ENCODE assay signal across 24 mouse cellular contexts in the genomic region with DNA sequence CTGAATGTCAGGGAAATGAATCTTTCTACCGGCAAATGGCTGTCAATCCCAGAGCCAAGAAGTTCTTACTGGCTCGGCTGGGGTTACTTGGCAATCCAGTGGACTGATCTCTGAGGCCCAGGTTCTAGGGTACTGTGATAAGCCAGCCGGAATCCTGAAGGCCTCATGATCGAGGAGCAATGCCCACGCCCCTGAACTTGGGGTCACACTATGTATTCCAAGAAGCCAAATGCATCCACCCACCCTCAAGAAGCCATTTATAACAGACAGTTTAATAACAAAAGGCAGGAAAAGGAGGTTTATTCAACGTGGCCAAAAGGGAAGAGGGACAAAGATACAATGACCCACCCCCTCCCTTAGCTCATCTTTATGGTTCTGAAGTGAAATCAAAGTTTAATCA.
DNase-seq lines count a peak whose midpoint lies in the region; ATAC-seq and TF ChIP-seq lines count a peak whose summit lies in the region.
"Had no signal": no experiment of that assay in that cellular context is flagged by ENCODE, and none has a peak within 500 bp of the region (broad histone marks: within the 10 kb centered on the region; RNA-seq: fewer than 3 reads in every experiment).

No protein-coding gene starts in this region.

- TF ChIP-seq POLR2A in lung, adult 2 months (IDR thresholded peaks at IDR 0.05; ENCODE audit: borderline replicate concordance, extremely low read depth, low read depth, low read length) = no peak

- 37% methylated on average over 6 of the region's 6 CpGs for WGBS in lung, adult 2 months
- 42% methylated on average over 6 of the region's 6 CpGs for WGBS in lung, postnatal 0 days

- H3K36me3 ChIP-seq in lung, postnatal 0 days (ENCODE audit: insufficient read depth, low read length) = no peaks in the 10 kb centered on the region
- H3K36me3 ChIP-seq: embryonic facial prominence, embryonic 13.5 days; embryonic facial prominence, embryonic 15.5 days; forebrain, embryonic 10.5 days; forebrain, embryonic 12.5 days had no signal

- H3K4me3 ChIP-seq in lung, adult 2 months (replicated peaks; ENCODE audit: extremely low read depth, low read depth, low read length) = no peak overlapping the region
- H3K4me3 ChIP-seq in lung, postnatal 0 days (ENCODE audit: low read depth, low read length) = no peak overlapping the region
- H3K4me3 ChIP-seq: embryonic facial prominence, embryonic 13.5 days; embryonic facial prominence, embryonic 15.5 days; erythroblast, embryonic 14.5 days; forebrain, embryonic 10.5 days; forebrain, embryonic 12.5 days had no signal

- peak; percentile 17 for DNase-seq in lung, adult 2 months
- peak; percentile 42 for DNase-seq in lung, postnatal 0 days (ENCODE audit: low spot score)
- DNase-seq in lung, postnatal 14 days = peak; percentile 16
- peak; percentile 73 for DNase-seq in lung, postnatal 36 days
- no peak for DNase-seq in thymus, postnatal 4 days
- no peak for DNase-seq in thymus, postnatal 0 days (ENCODE audit: low spot score)
- DNase-seq in layer of hippocampus, adult 9-11 months = no peak
- DNase-seq in left cerebral cortex, postnatal 14 days (ENCODE audit: low spot score in 2 of 2) = no peak
- DNase-seq: adrenal gland, adult 2 months; adrenal gland, postnatal 10 days; adrenal gland, postnatal 25 days; cerebellum, adult 11 months; cerebellum, adult 18-20 months; cerebellum, adult 8-10 months; cerebellum, adult 9-11 months; cerebellum, postnatal 14 days; cerebellum, postnatal 36 days; embryo, embryonic 11 days had no signal

- TF ChIP-seq EP300 in lung, postnatal 0 days (IDR thresholded peaks at IDR 0.05) = peak; percentile 82

- H3K9ac ChIP-seq in lung, postnatal 0 days (replicated peaks; ENCODE audit: low read depth) = no peak overlapping the region
- H3K9ac ChIP-seq: embryonic facial prominence, embryonic 13.5 days; embryonic facial prominence, embryonic 15.5 days; forebrain, embryonic 12.5 days had no signal

- H3K27me3 ChIP-seq in lung, postnatal 0 days (replicated peaks; ENCODE audit: insufficient read depth, low read length) = no peaks in the 10 kb centered on the region
- H3K27me3 ChIP-seq: embryonic facial prominence, embryonic 13.5 days had no signal

- H3K9me3 ChIP-seq in lung, postnatal 0 days (ENCODE audit: low read length) = no peaks in the 10 kb centered on the region
- H3K9me3 ChIP-seq: embryonic facial prominence, embryonic 13.5 days; embryonic facial prominence, embryonic 15.5 days; forebrain, embryonic 12.5 days had no signal

- peak; percentile 82 for ATAC-seq in lung, postnatal 0 days
- ATAC-seq: forebrain, embryonic 14.5 days had no signal

- no peak for TF ChIP-seq CTCF in lung, adult 2 months (IDR thresholded peaks at IDR 0.05; ENCODE audit: insufficient read depth, low read length)
- TF ChIP-seq CTCF in lung, postnatal 0 days (IDR thresholded peaks at IDR 0.05) = no peak

- peaks cover 2% of the 10 kb centered on the region; the same call in 1 of the 2 replicates for H3K4me1 ChIP-seq in lung, adult 2 months (ENCODE audit: control insufficient read depth, insufficient read depth, low read length)
- H3K4me1 ChIP-seq in lung, postnatal 0 days (ENCODE audit: insufficient read depth, low read depth, low read length) = no peaks in the 10 kb centered on the region

- H3K4me2 ChIP-seq in lung, postnatal 0 days (replicated peaks; ENCODE audit: low read depth, low read length) = no peak overlapping the region
- H3K4me2 ChIP-seq: embryonic facial prominence, embryonic 13.5 days; embryonic facial prominence, embryonic 15.5 days; forebrain, embryonic 12.5 days had no signal

- intact Hi-C loops in left cerebral cortex, postnatal 14 days (cut with DNase I) = no loop called here

- no peak overlapping the region for H3K27ac ChIP-seq in lung, postnatal 0 days (ENCODE audit: low read length)
- H3K27ac ChIP-seq: embryonic facial prominence, embryonic 13.5 days; embryonic facial prominence, embryonic 15.5 days; forebrain, embryonic 10.5 days; forebrain, embryonic 12.5 days had no signal

Comparison
In these comparisons a context has a peak if more than half of its experiments do, and no peak if none do; other contexts are left out.
1. DNase-seq: peak in lung, adult 2 months (single experiment), lung, postnatal 0 days (single experiment), lung, postnatal 14 days (single experiment) and lung, postnatal 36 days (single experiment); none in thymus, postnatal 4 days (single experiment), thymus, postnatal 0 days (single experiment), layer of hippocampus, adult 9-11 months (single experiment) and left cerebral cortex, postnatal 14 days (0 of 2).